10 mouse cellular contexts compared by ENCODE assay signal in the genomic region with DNA sequence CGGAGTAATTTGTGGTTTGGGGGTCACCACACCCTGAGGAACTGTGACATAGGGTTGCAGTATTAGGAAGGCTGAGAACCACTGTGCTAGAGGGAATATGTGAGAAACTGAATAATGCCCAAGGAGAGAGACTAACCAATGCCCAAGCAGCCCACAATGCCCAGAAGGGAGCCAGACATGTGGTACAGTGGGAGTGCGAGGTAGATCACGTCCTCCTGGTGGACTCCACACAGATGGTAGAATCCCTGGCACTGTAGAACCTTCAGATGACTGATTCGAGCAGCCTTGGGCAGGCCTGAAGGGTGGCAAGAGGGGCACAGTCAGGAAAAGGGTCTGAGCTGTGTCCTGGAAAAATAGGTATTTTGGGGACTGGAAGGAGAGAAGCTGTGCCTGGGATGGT. TPM values are rescaled to one million over a fixed set of nuclear protein-coding genes. Genes with fewer than 3 reads are reported as not detected.
DNase-seq lines count a peak whose midpoint lies in the region; ATAC-seq lines count a peak whose summit lies in the region.
"Had no signal": no experiment of that assay in that cellular context is flagged by ENCODE, and none has a peak within 500 bp of the region (broad histone marks: within the 10 kb centered on the region; RNA-seq: fewer than 3 reads in every experiment).

No protein-coding gene starts in this region.

- H3K4me2 ChIP-seq in heart, embryonic 15.5 days: peak overlapping the region; percentile 92
- peak overlapping the region; percentile 94 for H3K4me2 ChIP-seq in embryonic facial prominence, embryonic 12.5 days (replicated peaks)
- H3K4me2 ChIP-seq in hindbrain, embryonic 11.5 days (replicated peaks; ENCODE audit: low read depth, low read length): peak overlapping the region; percentile 99
- H3K4me2 ChIP-seq in midbrain, embryonic 13.5 days (replicated peaks): peak overlapping the region; percentile 75
- no peak overlapping the region for H3K4me2 ChIP-seq in liver, embryonic 12.5 days

- H3K36me3 ChIP-seq in heart, embryonic 15.5 days: peaks cover 22% of the 10 kb centered on the region
- H3K36me3 ChIP-seq in embryonic facial prominence, embryonic 12.5 days: peaks cover 44% of the 10 kb centered on the region
- peaks cover 12% of the 10 kb centered on the region; the same call in 1 of the 2 replicates for H3K36me3 ChIP-seq in hindbrain, embryonic 11.5 days (ENCODE audit: control insufficient read depth, insufficient read depth, low read length)
- H3K36me3 ChIP-seq in midbrain, embryonic 13.5 days: peaks cover 51% of the 10 kb centered on the region
- H3K36me3 ChIP-seq in liver, embryonic 12.5 days: peaks cover 28% of the 10 kb centered on the region

- H3K9me3 ChIP-seq in heart, embryonic 15.5 days (replicated peaks): no peaks in the 10 kb centered on the region
- H3K9me3 ChIP-seq in embryonic facial prominence, embryonic 12.5 days: no peaks in the 10 kb centered on the region
- H3K9me3 ChIP-seq in hindbrain, embryonic 11.5 days (ENCODE audit: control insufficient read depth, low read length): no peaks in the 10 kb centered on the region
- H3K9me3 ChIP-seq in midbrain, embryonic 13.5 days: no peaks in the 10 kb centered on the region
- no peaks in the 10 kb centered on the region for H3K9me3 ChIP-seq in liver, embryonic 12.5 days (replicated peaks)
- H3K9me3 ChIP-seq: liver, embryonic 15.5 days had no signal

- H3K27me3 ChIP-seq in heart, embryonic 15.5 days: 0 out of 2 replicates have a peak, but pooled peaks cover 6% of the 10 kb centered on the region
- no peaks in the 10 kb centered on the region for H3K27me3 ChIP-seq in embryonic facial prominence, embryonic 12.5 days
- no peaks in the 10 kb centered on the region for H3K27me3 ChIP-seq in hindbrain, embryonic 11.5 days (ENCODE audit: control insufficient read depth, insufficient read depth, low read length)
- H3K27me3 ChIP-seq in midbrain, embryonic 13.5 days: no peaks in the 10 kb centered on the region
- H3K27me3 ChIP-seq in liver, embryonic 12.5 days (replicated peaks): peaks cover 43% of the 10 kb centered on the region

- no peak overlapping the region for H3K27ac ChIP-seq in heart, embryonic 15.5 days
- H3K27ac ChIP-seq in embryonic facial prominence, embryonic 12.5 days: no peak overlapping the region
- H3K27ac ChIP-seq in hindbrain, embryonic 11.5 days (ENCODE audit: low read depth, low read length): no peak overlapping the region
- H3K27ac ChIP-seq in midbrain, embryonic 13.5 days: no peak overlapping the region
- no peak overlapping the region for H3K27ac ChIP-seq in liver, embryonic 12.5 days
- H3K27ac ChIP-seq: liver, embryonic 15.5 days had no signal

- ATAC-seq in heart, embryonic 15.5 days (replicated peaks; ENCODE audit: insufficient number of reproducible peaks, insufficient read depth, low FRiP score, low read depth): no peak
- no peak for ATAC-seq in embryonic facial prominence, embryonic 12.5 days (ENCODE audit: insufficient number of reproducible peaks, insufficient read depth, low FRiP score, low TSS enrichment)
- no peak for ATAC-seq in hindbrain, embryonic 11.5 days (ENCODE audit: low FRiP score)
- ATAC-seq in midbrain, embryonic 13.5 days: no peak
- ATAC-seq in liver, embryonic 12.5 days: no peak

- H3K4me3 ChIP-seq in heart, embryonic 15.5 days: peak overlapping the region; percentile 59; the same call in 1 of the 2 replicates
- peak overlapping the region; percentile 71 for H3K4me3 ChIP-seq in embryonic facial prominence, embryonic 12.5 days
- peak overlapping the region; percentile 56 for H3K4me3 ChIP-seq in hindbrain, embryonic 11.5 days (ENCODE audit: low read depth, low read length)
- H3K4me3 ChIP-seq in midbrain, embryonic 13.5 days (replicated peaks): peak overlapping the region; percentile 69
- H3K4me3 ChIP-seq in liver, embryonic 12.5 days: no peak overlapping the region

- no peak overlapping the region for H3K9ac ChIP-seq in heart, embryonic 15.5 days
- H3K9ac ChIP-seq in embryonic facial prominence, embryonic 12.5 days: peak overlapping the region; percentile 86
- H3K9ac ChIP-seq in hindbrain, embryonic 11.5 days (ENCODE audit: low read depth, low read length): 0 out of 2 replicates have a peak overlapping the region, but pooled peaks have one; percentile 71
- peak overlapping the region; percentile 92 for H3K9ac ChIP-seq in midbrain, embryonic 13.5 days (replicated peaks)
- no peak overlapping the region for H3K9ac ChIP-seq in liver, embryonic 12.5 days
- H3K9ac ChIP-seq: liver, embryonic 15.5 days had no signal

- intact Hi-C loops in heart, postnatal 36 days (cut with DNase I): no loop called here

- WGBS in heart, embryonic 15.5 days: 87% methylated on average over 4 of the region's 4 CpGs
- WGBS in embryonic facial prominence, embryonic 12.5 days: 67% methylated on average over 4 of the region's 4 CpGs
- WGBS in hindbrain, embryonic 11.5 days: 74% methylated on average over 4 of the region's 4 CpGs
- WGBS in midbrain, embryonic 13.5 days: 81% methylated on average over 4 of the region's 4 CpGs
- 72% methylated on average over 4 of the region's 4 CpGs for WGBS in liver, embryonic 12.5 days (ENCODE audit: insufficient replicate concordance)

- H3K4me1 ChIP-seq in heart, embryonic 15.5 days (replicated peaks): peaks cover 39% of the 10 kb centered on the region
- H3K4me1 ChIP-seq in embryonic facial prominence, embryonic 12.5 days: peaks cover 44% of the 10 kb centered on the region
- peaks cover 6% of the 10 kb centered on the region; the same call in 1 of the 2 replicates for H3K4me1 ChIP-seq in hindbrain, embryonic 11.5 days (replicated peaks; ENCODE audit: control insufficient read depth, insufficient read depth, low read length)
- H3K4me1 ChIP-seq in midbrain, embryonic 13.5 days (replicated peaks): peaks cover 41% of the 10 kb centered on the region
- peaks cover 26% of the 10 kb centered on the region for H3K4me1 ChIP-seq in liver, embryonic 12.5 days

- no peak for DNase-seq in heart, postnatal 36 days
- no peak for DNase-seq in hindbrain, embryonic 11.5 days (ENCODE audit: low spot score)
- no peak for DNase-seq in thymus, adult 18-20 months
- DNase-seq in gastrocnemius, postnatal 10 days: no peak
- DNase-seq: retina, postnatal 1 day had no signal

RNA-seq across cellular contexts. Expression of gene Slc27a3, which starts 1.5 kb away (rescaled TPM):
- polyA plus RNA-seq in heart, embryonic 15.5 days (2015; fragmentation: Nextera tagmentation; extraction: Ambion mirVana): 4.8 and 9.4 TPM in 2 replicates
- total RNA-seq in heart, postnatal 36 days (2021): under 1 TPM; 0.54 to 1.00 TPM
- polyA plus RNA-seq in embryonic facial prominence, embryonic 12.5 days (2016; fragmentation: Nextera tagmentation; extraction: Ambion mirVana): 42.8 and 44.8 TPM in 2 replicates
- 13.5 and 14.8 TPM in 2 replicates for polyA plus RNA-seq in hindbrain, embryonic 11.5 days (2014; fragmentation: Nextera tagmentation; extraction: Ambion mirVana)
- 20.2 and 21.8 TPM in 2 replicates for polyA plus RNA-seq in midbrain, embryonic 13.5 days (2015; fragmentation: Nextera tagmentation; extraction: Ambion mirVana)
- polyA plus RNA-seq in liver, embryonic 12.5 days (2016; fragmentation: Nextera tagmentation; extraction: Ambion mirVana): 3.7 and 4.1 TPM in 2 replicates
- 1 to 10 TPM; 2.1 to 3.4 TPM for total RNA-seq in gastrocnemius, postnatal 10 days (2021)

RNA-seq across cellular contexts. Expression of gene Ints3, which starts 45.2 kb away (rescaled TPM):
- 16.7 and 22.6 TPM in 2 replicates for polyA plus RNA-seq in heart, embryonic 15.5 days (2015; fragmentation: Nextera tagmentation; extraction: Ambion mirVana)
- 10 to 100 TPM; 23.7 to 27.9 TPM for total RNA-seq in heart, postnatal 36 days (2021)
- polyA plus RNA-seq in embryonic facial prominence, embryonic 12.5 days (2016; fragmentation: Nextera tagmentation; extraction: Ambion mirVana): 43.6 and 45.2 TPM in 2 replicates
- 34.2 and 34.7 TPM in 2 replicates for polyA plus RNA-seq in hindbrain, embryonic 11.5 days (2014; fragmentation: Nextera tagmentation; extraction: Ambion mirVana)
- polyA plus RNA-seq in midbrain, embryonic 13.5 days (2015; fragmentation: Nextera tagmentation; extraction: Ambion mirVana): 29.1 and 32.6 TPM in 2 replicates
- polyA plus RNA-seq in liver, embryonic 12.5 days (2016; fragmentation: Nextera tagmentation; extraction: Ambion mirVana): 20.8 and 21.4 TPM in 2 replicates
- total RNA-seq in gastrocnemius, postnatal 10 days (2021): 10 to 100 TPM; 18.4 to 24.3 TPM

Comparison
In these comparisons a context has a peak if more than half of its experiments do, and no peak if none do; other contexts are left out.
1. H3K9ac ChIP-seq: peak in embryonic facial prominence, embryonic 12.5 days (single experiment), hindbrain, embryonic 11.5 days (single experiment) and midbrain, embryonic 13.5 days (single experiment); none in heart, embryonic 15.5 days (single experiment) and liver, embryonic 12.5 days (single experiment).